Mouse (Mus musculus): ENCODE results near the gene Sncb. TPM values are rescaled to one million over a fixed set of nuclear protein-coding genes. Genes with fewer than 3 reads are reported as not detected.

The Sncb gene
- total and polyA plus RNA-seq, 3 experiments = not detected

DNA sequence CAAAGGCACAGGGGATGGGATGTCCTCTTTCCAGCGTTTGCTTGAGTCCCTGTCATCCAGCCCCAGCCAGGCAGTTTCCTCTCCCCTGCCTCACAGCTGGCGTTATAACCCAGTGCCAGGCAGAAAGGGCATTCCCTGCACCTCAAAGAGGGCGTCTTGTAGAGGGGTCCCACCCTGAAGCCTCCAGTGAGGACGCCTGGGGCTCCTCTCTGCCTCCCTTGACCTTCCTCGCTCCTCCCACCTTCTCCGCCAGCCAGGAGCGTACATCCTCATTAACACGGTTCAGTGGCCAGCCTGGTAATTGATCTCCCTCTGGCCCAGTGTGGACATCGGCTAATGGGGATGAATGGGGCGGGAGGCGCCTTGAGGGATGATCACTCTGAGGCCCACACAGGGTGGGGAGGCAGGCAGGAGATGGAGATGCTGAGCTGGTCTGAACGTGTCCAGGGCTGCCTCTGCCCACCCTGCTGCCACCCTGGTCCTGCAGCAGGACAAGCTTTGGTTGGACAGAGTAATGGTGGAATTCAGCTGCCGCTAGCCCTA lies 40.1 kb upstream of the Sncb start:
- no peaks in the 10 kb centered on the region for H3K36me3 ChIP-seq (ENCODE audit: control insufficient read depth in 1 of 2, insufficient read depth in 2 of 2, low read length in 2 of 2)
- H3K4me3 ChIP-seq (ENCODE audit: control insufficient read depth in 1 of 2, insufficient read depth in 1 of 2, low read depth in 2 of 2, low read length in 2 of 2) = no peak overlapping the region
- TF ChIP-seq USF1 (IDR thresholded peaks at IDR 0.05; ENCODE audit: low read depth, low read length) (no peak), ELF1 (IDR thresholded peaks at IDR 0.05; ENCODE audit: low read depth, low read length) (no peak), CHD2 (IDR thresholded peaks at IDR 0.05; ENCODE audit: low read length) (no peak), EP300 (IDR thresholded peaks at IDR 0.05; ENCODE audit: low read depth in 1 of 2, low read length in 2 of 2) (no peak), USF2 (IDR thresholded peaks at IDR 0.05; ENCODE audit: borderline replicate concordance in 1 of 2, insufficient read depth in 1 of 2, low read depth in 1 of 2, low read length in 2 of 2) (no peak), JUND (IDR thresholded peaks at IDR 0.05; ENCODE audit: low read depth, low read length) (no peak), SMC3 (IDR thresholded peaks at IDR 0.05; ENCODE audit: low read depth, low read length) (no peak), ZNF384 (IDR thresholded peaks at IDR 0.05; ENCODE audit: low read depth, low read length) (no peak), RCOR1 (IDR thresholded peaks at IDR 0.05; ENCODE audit: low read depth, low read length) (no peak), POLR2AphosphoS2 (IDR thresholded peaks at IDR 0.05; ENCODE audit: low read length) (no peak), CTCF (IDR thresholded peaks at IDR 0.05 in 2 of 3, conservative IDR thresholded peaks at IDR 0.05 in 1 of 3; ENCODE audit: control insufficient read depth in 1 of 3, insufficient read depth in 1 of 3, low read depth in 2 of 3, low read length in 3 of 3, poor library complexity in 1 of 3, severe bottlenecking in 1 of 3) (no peak)
- H3K9me3 ChIP-seq (replicated peaks; ENCODE audit: insufficient read depth, low read length) = no peaks in the 10 kb centered on the region
- H3K79me2 ChIP-seq (ENCODE audit: control insufficient read depth, insufficient read depth, low read length, poor library complexity) = no peaks in the 10 kb centered on the region
- no peaks in the 10 kb centered on the region for H3K27me3 ChIP-seq (ENCODE audit: control insufficient read depth in 1 of 2, insufficient read depth in 2 of 2, low read length in 2 of 2)
- DNase-seq (ENCODE audit: low read depth, low spot score) = no peak
- H3K4me1 ChIP-seq (ENCODE audit: control insufficient read depth in 1 of 2, insufficient read depth in 2 of 2, low read length in 2 of 2) = no peaks in the 10 kb centered on the region
- H3K27ac ChIP-seq (ENCODE audit: control insufficient read depth, low read depth, low read length) = no peak overlapping the region
- H3K9ac ChIP-seq (ENCODE audit: control insufficient read depth, low read depth, low read length, poor library complexity, severe bottlenecking) = no peak overlapping the region

DNA sequence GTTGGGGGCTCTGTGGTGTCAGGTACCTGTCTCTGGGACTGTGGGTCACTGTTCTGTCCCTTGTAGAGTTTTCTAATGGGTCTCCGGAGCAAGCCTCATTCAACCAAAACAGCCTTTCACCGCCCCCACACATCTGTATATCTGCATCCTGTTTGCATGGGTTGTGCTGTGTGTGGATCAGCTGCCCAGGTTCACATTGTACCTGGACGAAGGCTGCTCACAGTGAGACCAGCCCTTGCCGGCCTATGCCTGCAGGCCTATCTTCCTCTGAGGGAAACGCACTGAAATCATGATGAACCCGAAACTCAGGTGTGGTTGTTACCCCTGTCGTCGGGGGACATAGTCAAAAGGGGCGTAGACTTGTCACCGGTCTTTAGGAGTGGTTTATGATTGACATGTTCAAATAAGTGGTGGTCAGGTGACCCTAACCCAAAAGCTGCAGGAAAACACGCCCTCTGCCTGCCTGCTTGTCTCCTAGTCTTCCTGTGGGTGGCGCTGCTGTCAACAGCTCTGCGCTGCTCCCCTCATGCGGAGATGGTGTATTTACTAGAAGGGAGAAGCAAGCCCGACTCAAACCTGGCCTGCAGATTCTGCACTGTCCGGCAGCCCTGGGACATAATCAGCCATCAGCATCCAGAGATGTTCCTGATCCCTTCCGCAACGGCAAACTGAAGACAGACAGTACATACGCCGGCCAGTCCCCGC lies 38.9 kb upstream of the Sncb start:
- Histone ChIP-seq H3K4me1 (ENCODE audit: control insufficient read depth in 1 of 2, insufficient read depth in 2 of 2, low read length in 2 of 2) (no peaks in the 10 kb centered on the region), H3K27ac (ENCODE audit: control insufficient read depth, low read depth, low read length) (no peak overlapping the region), H3K9ac (ENCODE audit: control insufficient read depth, low read depth, low read length, poor library complexity, severe bottlenecking) (no peak overlapping the region), H3K36me3 (ENCODE audit: control insufficient read depth in 1 of 2, insufficient read depth in 2 of 2, low read length in 2 of 2) (no peaks in the 10 kb centered on the region), H3K79me2 (ENCODE audit: control insufficient read depth, insufficient read depth, low read length, poor library complexity) (no peaks in the 10 kb centered on the region), H3K27me3 (ENCODE audit: control insufficient read depth in 1 of 2, insufficient read depth in 2 of 2, low read length in 2 of 2) (no peaks in the 10 kb centered on the region), H3K4me3 (ENCODE audit: control insufficient read depth in 1 of 2, insufficient read depth in 1 of 2, low read depth in 2 of 2, low read length in 2 of 2) (no peak overlapping the region), H3K9me3 (replicated peaks; ENCODE audit: insufficient read depth, low read length) (no peaks in the 10 kb centered on the region)
- no peak for DNase-seq (ENCODE audit: low read depth, low spot score)
- TF ChIP-seq MYC (IDR thresholded peaks at IDR 0.05; ENCODE audit: low read depth, low read length) (no peak), HCFC1 (IDR thresholded peaks at IDR 0.05; ENCODE audit: low read depth, low read length) (no peak), ELF1 (IDR thresholded peaks at IDR 0.05; ENCODE audit: low read depth, low read length) (no peak), KAT2A (conservative IDR thresholded peaks at IDR 0.05; ENCODE audit: low read depth, low read length) (no peak)
